Mouse (Mus musculus): ENCODE results near the gene Gli2. TPM values are rescaled to one million over a fixed set of nuclear protein-coding genes. Genes with fewer than 3 reads are reported as not detected.
A peak's percentile ranks its signal among the peaks of the same experiment; 100 is the strongest.

The Gli2 gene
- polyA plus RNA-seq, 1 experiment from 2014 or later = 9.0 TPM

DNA sequence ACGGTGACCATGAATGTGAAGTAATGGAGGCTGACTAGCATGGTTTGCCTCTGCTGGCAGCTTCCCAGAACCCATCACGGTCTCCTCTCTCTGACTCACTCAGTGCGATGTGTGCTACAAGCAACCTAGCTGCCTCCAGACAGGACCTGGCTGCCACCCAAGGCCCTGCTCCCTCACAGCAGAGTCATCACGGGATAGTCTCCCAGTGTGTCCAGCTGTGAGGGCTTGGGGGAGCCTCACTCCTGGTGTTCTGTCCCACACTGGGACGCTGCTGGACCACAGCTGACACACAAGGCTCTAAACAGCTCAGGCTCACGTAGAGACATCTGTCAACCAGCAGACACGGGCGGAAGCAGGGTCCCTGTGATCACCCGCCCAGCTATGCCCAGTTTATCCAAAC lies 76.8 kb downstream of the Gli2 start:
- Histone ChIP-seq H3K4me1 (replicated peaks) (peaks cover 12% of the 10 kb centered on the region), H3K9me3 (no peaks in the 10 kb centered on the region), H3K36me3 (peaks cover 57% of the 10 kb centered on the region), H3K27ac (peak overlapping the region; percentile 23; the same call in 1 of the 2 replicates), H3K27me3 (ENCODE audit: insufficient read depth, poor library complexity, severe bottlenecking) (no peaks in the 10 kb centered on the region), H3K4me3 (no peak overlapping the region)
- DNase-seq (ENCODE audit: low spot score) = no peak
- 69% methylated on average over 9 of the region's 9 CpGs for WGBS

DNA sequence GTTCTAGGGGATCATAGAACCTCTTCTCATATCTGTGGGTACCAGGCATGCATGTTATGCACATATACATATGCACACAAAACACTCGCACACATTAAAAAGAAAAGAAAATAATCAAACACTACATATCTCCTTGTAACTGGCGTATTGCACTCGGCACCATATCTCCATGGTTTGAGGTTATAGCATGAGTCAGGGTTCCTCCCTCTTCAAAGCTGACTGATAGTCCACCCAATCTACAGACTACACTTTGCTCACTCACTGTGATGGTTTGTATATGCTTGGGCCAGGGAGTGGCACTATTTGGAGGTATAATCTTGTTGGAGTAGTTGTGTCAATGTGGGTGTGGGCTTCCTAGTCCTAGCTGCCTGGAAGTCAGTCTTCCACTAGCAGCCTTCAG lies 78.0 kb downstream of the Gli2 start:
- Histone ChIP-seq H3K27ac (no peak overlapping the region), H3K36me3 (peaks cover 66% of the 10 kb centered on the region), H3K9me3 (peaks cover 7% of the 10 kb centered on the region), H3K4me3 (no peak overlapping the region), H3K4me1 (replicated peaks) (no peaks in the 10 kb centered on the region), H3K27me3 (ENCODE audit: insufficient read depth, poor library complexity, severe bottlenecking) (no peaks in the 10 kb centered on the region)
- WGBS = 92% methylated on average over 3 of the region's 3 CpGs
- no peak for DNase-seq (ENCODE audit: low spot score)

DNA sequence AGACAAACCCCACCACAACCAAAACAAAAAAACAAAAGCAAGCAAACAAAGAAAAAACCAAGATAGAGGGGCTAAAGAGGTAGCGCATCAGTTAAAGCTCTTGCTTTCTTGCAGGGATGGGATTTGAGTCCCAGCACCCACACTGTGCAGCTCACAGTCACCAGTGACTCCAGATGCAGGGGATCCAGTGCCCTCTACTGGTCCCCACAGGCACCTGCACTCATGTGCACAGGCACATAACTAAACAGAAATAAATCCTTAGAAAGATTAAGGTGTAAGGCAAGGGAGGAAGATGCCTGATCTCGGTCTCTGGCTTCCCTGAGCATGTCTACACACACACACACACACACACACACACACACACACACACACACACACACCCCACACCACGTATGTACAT lies 83.4 kb downstream of the Gli2 start:
- Histone ChIP-seq H3K4me3 (no peak overlapping the region), H3K4me1 (replicated peaks) (no peaks in the 10 kb centered on the region), H3K27me3 (ENCODE audit: insufficient read depth, poor library complexity, severe bottlenecking) (no peaks in the 10 kb centered on the region), H3K9me3 (peaks cover 11% of the 10 kb centered on the region), H3K27ac (no peak overlapping the region), H3K36me3 (peaks cover 64% of the 10 kb centered on the region)
- WGBS = 96% methylated on average over 3 of the region's 3 CpGs
- DNase-seq (ENCODE audit: low spot score) = no peak

DNA sequence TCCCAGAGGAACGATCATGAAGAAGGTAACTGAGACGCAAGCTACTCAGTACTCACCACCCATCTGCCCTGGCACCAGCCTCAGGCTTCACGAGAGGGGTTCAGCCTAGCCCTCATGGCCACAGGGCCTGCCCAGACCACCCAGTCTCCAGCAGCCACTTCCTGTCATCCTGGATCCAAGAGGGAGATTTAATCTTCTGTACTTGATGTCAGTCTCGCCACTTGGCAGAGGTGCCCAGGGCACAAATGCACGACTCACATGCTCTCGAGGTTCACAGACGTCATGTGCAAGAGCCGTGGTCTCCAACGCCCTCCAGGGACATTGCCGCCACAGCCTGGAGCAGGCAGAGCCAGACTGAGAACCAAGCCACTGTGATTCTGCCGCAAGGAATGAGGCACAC lies 84.0 kb downstream of the Gli2 start:
- 81% methylated on average over 11 of the region's 11 CpGs for WGBS
- Histone ChIP-seq H3K36me3 (peaks cover 64% of the 10 kb centered on the region), H3K27ac (no peak overlapping the region), H3K9me3 (peaks cover 11% of the 10 kb centered on the region), H3K27me3 (ENCODE audit: insufficient read depth, poor library complexity, severe bottlenecking) (no peaks in the 10 kb centered on the region), H3K4me3 (no peak overlapping the region), H3K4me1 (replicated peaks) (no peaks in the 10 kb centered on the region)
- no peak for DNase-seq (ENCODE audit: low spot score)

DNA sequence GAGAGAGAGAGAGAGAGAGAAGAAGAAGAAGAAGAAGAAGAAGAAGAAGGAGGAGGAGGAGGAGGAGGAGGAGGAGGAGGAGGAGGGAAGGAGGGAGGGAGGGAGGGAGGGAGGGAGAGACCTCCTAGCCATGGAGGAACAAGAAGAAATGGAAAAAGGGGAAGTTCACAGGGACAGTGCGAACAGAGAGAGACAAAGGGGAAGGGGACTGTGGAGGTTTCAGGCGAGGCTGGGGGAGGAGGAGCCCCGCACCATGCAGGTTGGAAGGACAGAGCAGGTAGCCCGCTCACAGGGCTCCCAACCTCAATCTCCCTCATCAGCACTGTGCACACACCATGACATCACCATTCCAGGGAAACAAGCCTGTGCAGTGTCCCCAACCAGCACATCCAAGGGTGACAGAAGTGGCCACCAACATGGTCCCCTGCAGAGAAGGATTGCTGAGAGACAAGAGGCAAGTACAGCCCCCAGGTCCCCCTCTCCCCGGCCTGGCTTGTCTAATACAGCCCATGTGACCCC lies 84.7 kb downstream of the Gli2 start:
- no peak overlapping the region for H3K4me3 ChIP-seq
- peaks cover 11% of the 10 kb centered on the region for H3K9me3 ChIP-seq
- WGBS = 74% methylated on average over 5 of the region's 5 CpGs
- no peaks in the 10 kb centered on the region for H3K27me3 ChIP-seq (ENCODE audit: insufficient read depth, poor library complexity, severe bottlenecking)
- no peak for DNase-seq (ENCODE audit: low spot score)
- H3K4me1 ChIP-seq (replicated peaks) = no peaks in the 10 kb centered on the region
- no peak overlapping the region for H3K27ac ChIP-seq
- H3K36me3 ChIP-seq = peaks cover 66% of the 10 kb centered on the region

DNA sequence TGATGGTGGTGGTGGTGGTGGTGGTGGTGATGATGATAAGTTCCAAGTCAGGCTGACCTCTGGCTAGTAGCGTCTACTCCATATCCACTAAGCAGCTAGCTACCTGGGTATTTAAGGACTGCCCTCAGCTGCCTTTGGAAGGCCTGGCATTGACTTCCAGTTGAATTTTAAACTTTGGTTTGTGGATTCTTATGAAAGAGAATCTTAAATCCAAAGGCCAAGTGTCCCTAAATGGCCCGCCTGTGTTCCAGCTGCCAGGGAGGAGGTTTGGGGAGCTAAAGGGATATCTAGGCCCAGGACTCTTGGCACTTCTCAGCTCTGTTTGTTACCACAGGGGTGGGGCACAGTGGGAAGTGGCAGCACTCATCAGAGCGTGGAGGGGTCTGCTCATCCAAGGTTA lies 85.4 kb downstream of the Gli2 start:
- peaks cover 11% of the 10 kb centered on the region for H3K9me3 ChIP-seq
- no peaks in the 10 kb centered on the region for H3K27me3 ChIP-seq (ENCODE audit: insufficient read depth, poor library complexity, severe bottlenecking)
- no peak for DNase-seq (ENCODE audit: low spot score)
- no peaks in the 10 kb centered on the region for H3K4me1 ChIP-seq (replicated peaks)
- peaks cover 59% of the 10 kb centered on the region for H3K36me3 ChIP-seq
- no peak overlapping the region for H3K4me3 ChIP-seq
- 88% methylated on average over 3 of the region's 3 CpGs for WGBS
- no peak overlapping the region for H3K27ac ChIP-seq

DNA sequence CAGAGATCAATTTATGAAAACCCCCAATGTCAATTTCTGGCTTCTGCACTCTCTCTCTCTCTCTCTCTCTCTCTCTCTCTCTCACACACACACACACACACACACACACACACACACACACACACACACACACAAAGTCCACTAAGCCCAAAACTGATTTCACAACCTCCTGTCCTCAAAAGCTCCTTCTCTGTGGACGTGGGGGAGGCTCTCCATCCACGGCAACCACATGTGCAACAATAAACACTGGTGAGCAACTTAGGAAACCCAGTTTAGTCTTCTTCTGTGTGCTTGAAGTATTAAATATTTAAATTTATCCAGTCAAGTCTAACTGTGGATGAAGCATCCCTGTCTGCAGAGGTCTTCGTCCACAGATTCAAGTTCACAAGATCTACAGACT lies 86.1 kb downstream of the Gli2 start:
- Histone ChIP-seq H3K27ac (no peak overlapping the region), H3K27me3 (ENCODE audit: insufficient read depth, poor library complexity, severe bottlenecking) (no peaks in the 10 kb centered on the region), H3K4me3 (no peak overlapping the region), H3K9me3 (peaks cover 11% of the 10 kb centered on the region), H3K36me3 (peaks cover 52% of the 10 kb centered on the region), H3K4me1 (replicated peaks) (no peaks in the 10 kb centered on the region)
- DNase-seq (ENCODE audit: low spot score) = no peak
- 88% methylated on average over 3 of the region's 3 CpGs for WGBS

DNA sequence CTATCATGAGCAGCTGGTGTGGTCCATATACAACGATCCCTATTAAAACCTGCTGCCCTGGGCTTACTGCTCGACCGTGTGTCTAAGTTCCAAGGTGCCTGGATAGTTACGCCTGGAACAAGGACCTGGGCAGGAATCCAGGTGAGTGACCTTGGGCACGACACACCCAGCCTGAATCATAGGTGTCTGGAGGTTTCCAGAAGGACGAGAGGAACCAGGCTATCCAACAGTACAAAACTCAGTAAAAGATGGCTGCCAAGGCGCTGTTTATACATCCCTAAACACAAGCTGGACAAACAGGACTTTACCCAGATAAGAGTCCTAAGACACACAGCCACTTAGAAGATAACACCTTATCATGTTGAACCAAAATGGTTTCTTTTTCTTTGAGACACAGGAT lies 94.8 kb downstream of the Gli2 start:
- H3K9me3 ChIP-seq = no peaks in the 10 kb centered on the region
- no peak overlapping the region for H3K27ac ChIP-seq
- WGBS = 87% methylated on average over 7 of the region's 7 CpGs
- H3K36me3 ChIP-seq = peaks cover 6% of the 10 kb centered on the region; the same call in 1 of the 2 replicates
- H3K4me3 ChIP-seq = no peak overlapping the region
- no peaks in the 10 kb centered on the region for H3K27me3 ChIP-seq (ENCODE audit: insufficient read depth, poor library complexity, severe bottlenecking)
- peaks cover 19% of the 10 kb centered on the region for H3K4me1 ChIP-seq (replicated peaks)
- no peak for DNase-seq (ENCODE audit: low spot score)

DNA sequence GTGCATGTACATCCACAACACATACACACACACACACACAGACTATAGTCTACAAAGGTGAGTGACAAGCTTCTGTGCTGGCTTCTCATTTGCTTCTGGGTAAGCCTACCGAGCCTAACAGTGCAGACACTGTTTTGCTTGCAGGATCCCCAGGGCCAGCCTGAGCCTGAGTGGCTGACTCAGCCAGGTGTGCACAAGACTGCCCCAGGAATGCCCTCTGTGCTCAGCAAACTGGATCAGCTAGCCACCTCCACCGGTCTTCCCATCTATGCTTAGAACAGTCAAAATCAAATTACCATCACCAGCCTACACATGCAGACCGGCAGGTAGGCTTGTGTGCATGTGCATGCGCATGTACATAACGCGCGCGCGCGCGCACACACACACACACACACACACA lies 97.6 kb downstream of the Gli2 start:
- WGBS = 92% methylated on average over 11 of the region's 11 CpGs
- Histone ChIP-seq H3K9me3 (no peaks in the 10 kb centered on the region), H3K4me1 (replicated peaks) (peaks cover 19% of the 10 kb centered on the region), H3K27ac (no peak overlapping the region), H3K27me3 (ENCODE audit: insufficient read depth, poor library complexity, severe bottlenecking) (no peaks in the 10 kb centered on the region), H3K36me3 (peaks cover 13% of the 10 kb centered on the region; the same call in 1 of the 2 replicates), H3K4me3 (no peak overlapping the region)
- no peak for DNase-seq (ENCODE audit: low spot score)

DNA sequence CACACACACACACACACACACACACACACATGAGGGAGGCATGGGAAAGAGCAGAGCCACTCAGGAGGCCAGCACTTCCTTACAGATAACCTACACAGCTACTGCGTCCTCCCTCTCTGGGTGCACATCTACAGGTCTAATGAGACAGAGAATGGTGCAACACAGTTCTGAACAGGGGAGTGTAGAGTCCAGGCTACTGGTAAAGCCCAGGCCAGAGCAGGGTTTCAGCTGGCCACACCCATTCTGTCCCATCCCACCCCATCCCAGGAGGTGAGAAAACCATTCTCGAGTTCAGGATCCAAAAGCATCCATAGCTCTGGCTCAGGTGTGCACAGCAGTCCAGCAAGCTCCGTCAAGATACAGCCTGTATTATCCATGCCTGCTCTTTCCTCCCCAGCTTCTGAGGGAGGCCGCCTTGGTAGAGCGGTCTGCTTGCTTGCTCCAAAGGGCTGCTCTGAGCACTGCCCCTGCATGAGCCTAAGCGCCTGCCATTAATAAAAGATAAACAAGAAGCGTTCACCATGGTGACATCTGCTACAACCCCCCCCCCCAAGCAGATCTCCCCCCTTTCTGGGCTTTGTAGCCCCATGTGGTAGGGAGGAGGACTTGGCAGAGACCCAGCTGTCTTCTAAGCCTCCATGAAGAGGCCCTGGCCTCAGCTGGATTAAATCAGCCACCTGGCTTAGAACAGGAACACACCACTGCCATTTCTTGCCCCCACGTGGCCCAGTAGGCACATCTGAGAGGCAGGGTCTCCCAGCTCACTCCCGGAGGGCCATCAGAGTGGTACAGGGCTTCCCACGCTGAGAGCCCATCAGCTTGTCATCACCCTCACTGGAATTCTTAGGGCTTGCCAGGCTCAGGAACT lies 98.8 kb downstream of the Gli2 start:
- Histone ChIP-seq H3K36me3 (peaks cover 23% of the 10 kb centered on the region), H3K4me3 (no peak overlapping the region), H3K27ac (peak overlapping the region; percentile 50; the same call in 1 of the 2 replicates), H3K9me3 (no peaks in the 10 kb centered on the region), H3K27me3 (ENCODE audit: insufficient read depth, poor library complexity, severe bottlenecking) (no peaks in the 10 kb centered on the region), H3K4me1 (replicated peaks) (peaks cover 19% of the 10 kb centered on the region)
- 70% methylated on average over 10 of the region's 10 CpGs for WGBS
- DNase-seq (ENCODE audit: low spot score) = peak; percentile 49

DNA sequence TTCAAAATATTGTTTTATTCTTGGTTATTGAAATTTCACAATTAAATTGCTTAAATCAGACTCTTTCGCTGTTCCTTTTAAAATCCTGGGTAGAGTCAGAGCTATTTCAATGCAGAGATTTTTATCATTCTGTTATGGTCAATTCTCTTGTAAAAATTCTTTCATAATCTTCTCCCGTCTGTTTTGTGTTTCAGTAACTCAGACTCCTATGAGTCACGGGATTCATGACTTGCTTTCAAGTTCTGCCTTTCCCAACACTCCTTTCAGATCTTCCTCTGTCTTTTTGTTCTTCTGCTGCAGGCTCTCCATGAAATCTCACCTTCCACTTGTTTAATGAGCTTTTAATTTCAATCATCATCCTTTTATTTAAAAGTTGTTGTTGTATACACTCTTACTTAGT lies 100.4 kb downstream of the Gli2 start:
- no peak for DNase-seq (ENCODE audit: low spot score)
- Histone ChIP-seq H3K9me3 (no peaks in the 10 kb centered on the region), H3K4me1 (replicated peaks) (peaks cover 19% of the 10 kb centered on the region), H3K27ac (no peak overlapping the region), H3K36me3 (peaks cover 40% of the 10 kb centered on the region), H3K4me3 (no peak overlapping the region), H3K27me3 (ENCODE audit: insufficient read depth, poor library complexity, severe bottlenecking) (no peaks in the 10 kb centered on the region)
- 88% methylated on average over 3 of the region's 3 CpGs for WGBS

DNA sequence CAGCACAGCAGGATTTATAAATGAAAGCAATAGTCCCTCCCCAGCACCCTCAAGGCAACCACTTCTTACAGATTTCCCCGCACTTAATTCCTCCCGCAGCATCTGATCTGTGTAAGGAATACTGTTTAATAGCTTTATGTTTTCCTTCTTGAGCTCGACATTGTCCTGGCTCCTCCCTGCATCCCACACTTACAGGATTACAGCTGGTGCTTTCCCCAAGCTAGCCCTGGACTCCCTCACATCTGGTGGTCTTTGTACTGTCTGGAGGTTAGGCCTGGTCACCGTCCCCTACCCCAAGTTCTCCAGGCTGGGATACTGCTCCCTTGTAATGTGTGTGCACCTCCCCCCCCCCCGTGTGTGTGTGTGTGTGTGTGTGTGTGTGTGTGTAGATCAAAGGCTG lies 101.1 kb downstream of the Gli2 start:
- H3K9me3 ChIP-seq = no peaks in the 10 kb centered on the region
- peaks cover 41% of the 10 kb centered on the region for H3K36me3 ChIP-seq
- H3K4me1 ChIP-seq (replicated peaks) = peaks cover 19% of the 10 kb centered on the region
- DNase-seq (ENCODE audit: low spot score) = no peak
- no peak overlapping the region for H3K4me3 ChIP-seq
- no peaks in the 10 kb centered on the region for H3K27me3 ChIP-seq (ENCODE audit: insufficient read depth, poor library complexity, severe bottlenecking)
- 77% methylated on average over 5 of the region's 5 CpGs for WGBS
- H3K27ac ChIP-seq = 0 out of 2 replicates have a peak overlapping the region, but pooled peaks have one; percentile 8

DNA sequence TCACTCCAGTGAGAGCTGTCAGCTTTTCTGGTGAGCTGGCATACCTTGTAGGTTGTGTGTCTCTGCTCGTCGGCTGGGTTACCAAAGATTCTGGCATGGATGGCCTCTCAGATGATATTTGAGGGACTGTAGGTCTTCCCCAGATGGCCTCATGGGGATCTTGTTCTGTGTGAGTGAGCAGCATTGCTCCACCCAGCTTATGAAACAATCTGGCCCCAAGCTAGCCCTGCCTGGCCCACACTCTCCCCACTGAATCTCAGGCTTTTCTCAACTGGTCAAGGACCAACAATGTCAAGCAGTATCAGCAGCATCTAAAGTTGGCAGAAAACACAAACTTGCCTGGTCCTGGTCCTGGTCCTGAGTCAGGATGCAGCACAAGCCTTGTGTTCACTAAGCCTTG lies 105.0 kb downstream of the Gli2 start:
- no peaks in the 10 kb centered on the region for H3K4me1 ChIP-seq (replicated peaks)
- H3K36me3 ChIP-seq = peaks cover 50% of the 10 kb centered on the region
- no peak overlapping the region for H3K27ac ChIP-seq
- H3K27me3 ChIP-seq (ENCODE audit: insufficient read depth, poor library complexity, severe bottlenecking) = no peaks in the 10 kb centered on the region
- H3K4me3 ChIP-seq = no peak overlapping the region
- no peaks in the 10 kb centered on the region for H3K9me3 ChIP-seq
- 69% methylated on average over 2 of the region's 2 CpGs for whole genome bisulfite sequencing
- DNase-seq (ENCODE audit: low spot score) = no peak
